8 mouse cellular contexts compared by ENCODE assay signal in the genomic region with DNA sequence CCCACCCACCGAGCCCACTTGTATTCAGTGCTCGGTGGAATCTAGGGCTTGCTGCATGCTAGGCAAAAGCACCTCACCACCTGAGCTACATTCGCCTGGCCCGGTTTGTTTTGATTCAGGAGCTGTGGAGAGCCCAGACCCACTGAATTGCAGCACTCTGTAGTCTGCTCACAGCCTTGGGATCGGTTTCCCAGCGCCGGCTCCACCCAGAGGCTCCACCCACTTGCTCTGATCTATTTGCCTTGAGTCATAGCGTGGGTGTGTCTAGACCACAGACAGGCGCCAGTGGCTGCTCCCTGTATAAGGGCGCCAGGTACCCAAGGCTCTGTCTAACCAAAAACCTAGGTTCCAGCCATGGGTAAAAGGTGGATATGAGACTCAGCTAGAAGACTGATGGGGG. TPM values are rescaled to one million over a fixed set of nuclear protein-coding genes. Genes with fewer than 3 reads are reported as not detected.
A peak's percentile ranks its signal among the peaks of the same experiment; 100 is the strongest.
DNase-seq lines count a peak whose midpoint lies in the region; ATAC-seq lines count a peak whose summit lies in the region.

No protein-coding gene starts in this region.

- 15% methylated on average over 10 of the region's 10 CpGs for WGBS in forebrain, embryonic 13.5 days

- no peaks in the 10 kb centered on the region for H3K36me3 ChIP-seq in forebrain, embryonic 13.5 days (ENCODE audit: poor library complexity, severe bottlenecking)

- H3K9me3 ChIP-seq in forebrain, embryonic 13.5 days (replicated peaks), result no peaks in the 10 kb centered on the region

- intact Hi-C loops in heart, postnatal 25 days (cut with DNase I), result no loop called here

- ATAC-seq in forebrain, embryonic 13.5 days, result peak; percentile 62

- H3K9ac ChIP-seq in forebrain, embryonic 13.5 days, result 0 out of 2 replicates have a peak overlapping the region, but pooled peaks have one; percentile 34

- no peak overlapping the region for H3K4me3 ChIP-seq in forebrain, embryonic 13.5 days

- no peak overlapping the region for H3K27ac ChIP-seq in forebrain, embryonic 13.5 days

- H3K4me1 ChIP-seq in forebrain, embryonic 13.5 days, result peaks cover 5% of the 10 kb centered on the region

- peak overlapping the region; percentile 34 for H3K4me2 ChIP-seq in forebrain, embryonic 13.5 days

- H3K27me3 ChIP-seq in forebrain, embryonic 13.5 days, result no peaks in the 10 kb centered on the region

- DNase-seq in frontal cortex, adult 2 months (ENCODE audit: extremely low spot score in 1 of 2, low spot score in 1 of 2), result peak; percentile 57 to 60
- no peak for DNase-seq in frontal cortex, postnatal 14 days (ENCODE audit: low spot score in 2 of 2)
- peak; percentile 87 for DNase-seq in brain, adult 2 months (ENCODE audit: low read depth, low spot score)
- peak; percentile 44 for DNase-seq in heart, postnatal 25 days (ENCODE audit: low spot score)
- peak; percentile 66 to 80 for DNase-seq in kidney, postnatal 4 days
- DNase-seq in lung, postnatal 4 days, result peak; percentile 71 to 73
- DNase-seq in right cerebral cortex, postnatal 10 days (ENCODE audit: low spot score in 2 of 2), result peak; percentile 65 to 66

RNA-seq across cellular contexts. Expression of a gene that starts 36.1 kb away (rescaled TPM):
- polyA plus RNA-seq in frontal cortex, adult 2 months (2012; rRNA removed), result 168 and 188 TPM in 2 replicates
- 181 and 195 TPM in 2 replicates for polyA plus RNA-seq in forebrain, embryonic 13.5 days (2015; fragmentation: Nextera tagmentation; extraction: Ambion mirVana)
- total RNA-seq in heart, postnatal 25 days (2021), result 100 to 1,000 TPM; 194 to 218 TPM

Comparison
In these comparisons a context has a peak if more than half of its experiments do, and no peak if none do; other contexts are left out.
1. DNase-seq: peak in frontal cortex, adult 2 months (2 of 2), brain, adult 2 months (single experiment), heart, postnatal 25 days (single experiment), kidney, postnatal 4 days (2 of 2), lung, postnatal 4 days (2 of 2) and right cerebral cortex, postnatal 10 days (2 of 2); none in frontal cortex, postnatal 14 days (0 of 2).